Mouse (Mus musculus): Measurements from ENCODE around the gene Serpinb6b. TPM values are rescaled to one million over a fixed set of nuclear protein-coding genes. Genes with fewer than 3 reads are reported as not detected.
"Not testable (repeated sequence)": the region's sequence is repeated elsewhere in the genome, so short reads cannot be mapped to it uniquely, and the experiment has no call there.

Serpinb6b gene
- 5.5 and 5.8 TPM in 2 replicates for polyA plus RNA-seq (2015; fragmentation: Nextera tagmentation; extraction: Ambion mirVana)

DNA sequence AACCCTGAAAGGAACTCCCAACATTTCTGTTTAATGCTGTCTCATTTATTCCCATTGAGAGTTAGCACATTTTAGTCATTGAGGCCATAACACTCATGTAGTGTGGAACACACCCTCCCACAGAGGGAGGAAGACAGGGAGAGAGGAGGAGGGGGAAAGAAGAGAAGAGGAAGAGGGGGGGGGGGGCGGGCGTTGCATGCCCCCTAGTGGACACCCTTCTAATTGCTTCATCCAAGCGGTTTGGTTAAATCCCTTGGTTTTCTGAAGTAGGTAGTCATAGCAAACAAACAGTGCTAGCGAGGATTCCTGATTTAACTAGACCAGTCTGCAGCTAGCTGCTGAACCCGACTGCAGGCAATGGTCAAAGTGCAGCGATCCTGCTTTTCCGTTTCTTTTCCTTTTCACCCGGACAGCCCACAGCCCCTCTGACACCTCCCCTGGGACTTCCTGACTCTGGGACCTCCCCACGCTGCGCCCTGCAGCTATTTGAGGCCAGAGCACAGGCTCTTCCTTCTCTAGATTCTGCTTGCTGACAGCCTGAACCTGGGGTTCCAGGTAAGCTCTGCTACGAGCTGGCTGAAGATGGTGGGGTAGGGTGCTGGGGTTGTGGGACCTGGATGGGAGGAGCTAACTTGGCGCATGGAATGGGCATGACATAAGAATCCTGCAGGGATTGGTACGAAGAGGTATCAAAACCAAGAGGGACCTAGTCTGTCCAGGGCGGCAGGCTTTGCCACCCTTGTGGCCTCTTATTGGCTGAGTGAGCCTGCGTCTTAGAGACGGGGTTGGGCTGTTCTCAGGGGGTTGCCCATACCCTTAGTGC, at the start of gene Serpinb6b:
TSS of gene Serpinb6b (plus strand) at position 221 of the 823 bp plus-strand sequence.
- Histone ChIP-seq H3K4me3 (replicated peaks) (peak within 1 kb of the TSS; percentile 44), H3K27me3 (no peaks in the 10 kb centered on the region), H3K4me2 (peak within 1 kb of the TSS; percentile 67), H3K36me3 (0 out of 2 replicates have a peak, but pooled peaks cover under 1% of the 10 kb centered on the region), H3K4me1 (replicated peaks) (peaks cover 74% of the 10 kb centered on the region), H3K9me3 (replicated peaks) (no peaks in the 10 kb centered on the region), H3K9ac (peak within 1 kb of the TSS; percentile 60), H3K27ac (peak within 1 kb of the TSS; percentile 74)
- DNase-seq (no peak), ATAC-seq (ENCODE audit: low read depth) (peak; percentile 22; the same call in 1 of the 2 replicates)
- 19% methylated on average over 16 of the region's 16 CpGs for WGBS (ENCODE audit: insufficient replicate concordance)

DNA sequence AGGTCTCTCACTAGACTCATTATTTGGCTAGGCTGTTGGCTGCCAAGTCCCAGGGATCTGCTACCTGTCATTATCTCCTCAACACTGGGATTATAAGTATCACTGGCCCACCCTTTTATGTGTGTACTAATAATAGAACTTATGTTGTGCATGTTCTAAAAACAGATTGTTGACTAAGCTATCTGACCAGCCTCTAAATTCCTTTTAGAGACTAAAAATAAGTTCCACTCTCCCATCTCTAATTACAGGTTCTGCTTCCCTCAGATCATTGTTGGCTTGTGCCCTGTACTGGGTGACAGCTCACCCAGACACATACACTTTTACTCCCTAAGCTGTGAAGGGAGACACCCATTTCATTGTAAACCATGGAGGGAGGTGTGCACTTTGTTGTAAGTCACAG, 42.4 kb upstream of the Serpinb6b start:
- Histone ChIP-seq H3K4me2 (no peak overlapping the region), H3K4me3 (replicated peaks) (no peak overlapping the region), H3K9ac (no peak overlapping the region), H3K9me3 (replicated peaks) (no peaks in the 10 kb centered on the region), H3K4me1 (replicated peaks) (no peaks in the 10 kb centered on the region), H3K27me3 (no peaks in the 10 kb centered on the region), H3K36me3 (no peaks in the 10 kb centered on the region), H3K27ac (no peak overlapping the region)
- DNase-seq (no peak), ATAC-seq (ENCODE audit: low read depth) (no peak)

DNA sequence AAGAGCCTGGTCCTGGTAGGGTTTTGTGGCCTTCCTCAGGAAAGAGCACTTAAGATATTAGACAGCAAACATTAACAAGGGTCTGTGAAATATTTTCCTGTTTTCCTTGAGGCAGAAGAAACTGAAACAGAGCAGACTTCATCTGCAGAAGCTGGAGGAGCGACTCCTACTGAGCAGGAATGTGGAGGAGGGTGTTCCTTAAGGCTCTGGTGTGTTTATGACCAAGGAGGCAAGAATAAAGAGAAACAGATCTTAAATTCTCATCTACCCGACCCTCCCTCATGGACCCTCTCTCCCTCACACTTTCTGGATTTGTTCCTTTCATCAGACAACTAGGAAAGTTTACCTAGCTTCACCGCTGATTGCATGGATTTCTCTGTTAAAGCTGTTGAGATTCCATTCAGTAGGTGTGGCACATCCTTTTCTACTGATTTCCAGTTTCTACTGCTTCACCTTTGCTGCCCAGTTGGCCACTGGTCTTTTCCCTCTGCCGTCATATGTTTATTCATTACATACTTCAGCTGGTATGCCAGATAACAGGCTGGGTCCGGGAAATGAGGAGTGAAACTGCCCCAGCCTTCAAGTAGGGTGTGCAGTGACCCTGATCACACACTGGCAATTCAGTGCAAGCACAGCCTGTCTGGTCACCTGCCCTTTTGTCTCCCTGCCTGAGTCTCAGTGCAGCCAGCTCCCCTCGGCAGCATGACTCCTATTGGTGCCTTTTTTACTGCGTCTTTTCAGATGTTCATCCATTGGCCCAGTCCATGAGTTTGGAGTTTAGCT, 40.2 kb upstream of the Serpinb6b start:
- Histone ChIP-seq H3K9ac (no peak overlapping the region), H3K9me3 (replicated peaks) (no peaks in the 10 kb centered on the region), H3K4me1 (replicated peaks) (no peaks in the 10 kb centered on the region), H3K27ac (no peak overlapping the region), H3K4me2 (no peak overlapping the region), H3K36me3 (no peaks in the 10 kb centered on the region), H3K27me3 (no peaks in the 10 kb centered on the region), H3K4me3 (replicated peaks) (no peak overlapping the region)
- ATAC-seq (ENCODE audit: low read depth) (no peak), DNase-seq (no peak)
- WGBS (ENCODE audit: insufficient replicate concordance): 52% methylated on average over 7 of the region's 7 CpGs

DNA sequence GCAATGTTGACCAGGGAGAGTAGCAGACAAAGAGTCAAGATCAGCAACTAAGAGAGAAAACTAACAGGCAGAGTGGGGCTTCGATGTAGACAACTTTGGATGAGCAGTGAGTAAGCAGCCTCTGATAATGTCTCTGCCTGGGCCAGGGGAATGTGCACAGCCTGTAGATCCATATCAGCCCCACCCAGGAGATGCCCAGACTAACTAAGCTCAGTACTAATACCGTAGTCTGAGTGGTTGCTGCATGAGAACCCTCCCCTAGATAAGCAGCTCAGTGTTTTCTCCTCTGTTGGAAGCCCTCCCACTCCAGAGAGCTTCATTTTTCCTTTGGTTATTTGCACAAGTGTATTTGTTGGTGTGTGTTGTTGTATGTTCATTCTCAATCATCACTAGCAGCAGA, 38.3 kb upstream of the Serpinb6b start:
- H3K27ac ChIP-seq: no peak overlapping the region

DNA sequence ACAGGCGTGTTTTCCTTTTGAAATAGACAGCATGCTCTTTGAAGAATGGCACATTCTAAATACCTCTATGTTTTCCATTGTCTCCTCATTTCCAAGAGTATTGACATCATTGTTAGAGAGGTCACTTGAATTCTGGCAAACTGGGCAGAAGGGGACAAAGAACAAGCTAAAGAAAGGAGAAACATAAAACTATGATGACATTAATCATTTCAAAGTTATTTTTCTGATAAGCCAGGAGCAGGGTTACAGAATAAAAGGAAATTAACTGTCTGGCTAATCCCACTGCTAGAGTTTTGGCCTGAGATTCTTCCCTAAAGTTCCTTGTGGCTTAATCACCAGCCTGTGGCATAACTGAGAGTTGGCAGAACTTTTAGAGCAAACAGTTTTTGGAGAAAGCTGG, 37.8 kb upstream of the Serpinb6b start:
- H3K9me3 ChIP-seq (replicated peaks): no peaks in the 10 kb centered on the region
- H3K9ac ChIP-seq: no peak overlapping the region
- no peak overlapping the region for H3K4me3 ChIP-seq (replicated peaks)
- WGBS (ENCODE audit: insufficient replicate concordance): 59% methylated on average over 1 of the region's 1 CpGs
- H3K27me3 ChIP-seq: no peaks in the 10 kb centered on the region
- no peak overlapping the region for H3K27ac ChIP-seq
- no peaks in the 10 kb centered on the region for H3K36me3 ChIP-seq
- H3K4me2 ChIP-seq: no peak overlapping the region
- no peaks in the 10 kb centered on the region for H3K4me1 ChIP-seq (replicated peaks)
- no peak for ATAC-seq (ENCODE audit: low read depth)
- DNase-seq: no peak

More for the DNA sequence above, 38.3 kb upstream of the Serpinb6b start:
- DNase-seq (no peak), ATAC-seq (ENCODE audit: low read depth) (no peak)
- Histone ChIP-seq H3K4me3 (replicated peaks) (no peak overlapping the region), H3K9me3 (replicated peaks) (no peaks in the 10 kb centered on the region), H3K9ac (no peak overlapping the region), H3K27me3 (no peaks in the 10 kb centered on the region), H3K4me1 (replicated peaks) (no peaks in the 10 kb centered on the region), H3K36me3 (no peaks in the 10 kb centered on the region), H3K4me2 (no peak overlapping the region)
- 49% methylated on average over 2 of the region's 2 CpGs for WGBS (ENCODE audit: insufficient replicate concordance)

DNA sequence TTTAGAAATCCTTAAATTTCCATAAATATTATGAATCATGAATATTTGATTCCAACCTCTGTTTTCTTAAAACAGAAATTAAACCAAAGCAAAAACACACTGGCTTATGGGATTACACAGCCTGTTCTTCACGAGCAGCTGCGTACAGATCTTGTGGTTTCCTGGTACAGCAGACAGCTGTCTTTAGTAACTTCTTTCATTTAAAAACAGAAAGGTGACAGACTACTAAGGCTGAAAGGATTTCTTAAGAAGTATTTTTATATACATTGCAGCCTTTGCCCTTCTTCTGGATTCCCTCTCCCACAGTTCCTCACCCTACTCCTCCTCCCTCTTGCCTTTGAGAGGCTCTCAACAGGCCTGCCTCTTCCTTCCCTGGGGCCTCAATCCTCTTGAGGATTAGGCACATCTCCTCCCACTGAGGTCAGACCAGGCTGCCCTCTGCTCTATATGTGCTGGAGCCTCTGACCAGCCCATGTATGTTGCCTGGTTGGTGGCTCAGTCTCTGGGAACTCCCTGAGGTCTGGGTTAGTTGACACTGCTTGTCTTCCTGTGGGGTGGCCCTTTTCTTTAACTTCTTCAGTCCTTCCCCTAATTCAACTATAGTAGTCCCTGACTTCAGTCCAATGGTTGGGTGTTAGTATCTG, 35.8 kb upstream of the Serpinb6b start:
- H3K4me3 ChIP-seq (replicated peaks): no peak overlapping the region
- H3K9ac ChIP-seq: no peak overlapping the region
- DNase-seq: no peak
- H3K4me1 ChIP-seq (replicated peaks): no peaks in the 10 kb centered on the region
- no peaks in the 10 kb centered on the region for H3K36me3 ChIP-seq
- H3K9me3 ChIP-seq (replicated peaks): no peaks in the 10 kb centered on the region
- no peak overlapping the region for H3K4me2 ChIP-seq
- H3K27ac ChIP-seq: no peak overlapping the region
- no peak for ATAC-seq (ENCODE audit: low read depth)
- H3K27me3 ChIP-seq: no peaks in the 10 kb centered on the region
- 42% methylated on average over 2 of the region's 2 CpGs for WGBS (ENCODE audit: insufficient replicate concordance)

DNA sequence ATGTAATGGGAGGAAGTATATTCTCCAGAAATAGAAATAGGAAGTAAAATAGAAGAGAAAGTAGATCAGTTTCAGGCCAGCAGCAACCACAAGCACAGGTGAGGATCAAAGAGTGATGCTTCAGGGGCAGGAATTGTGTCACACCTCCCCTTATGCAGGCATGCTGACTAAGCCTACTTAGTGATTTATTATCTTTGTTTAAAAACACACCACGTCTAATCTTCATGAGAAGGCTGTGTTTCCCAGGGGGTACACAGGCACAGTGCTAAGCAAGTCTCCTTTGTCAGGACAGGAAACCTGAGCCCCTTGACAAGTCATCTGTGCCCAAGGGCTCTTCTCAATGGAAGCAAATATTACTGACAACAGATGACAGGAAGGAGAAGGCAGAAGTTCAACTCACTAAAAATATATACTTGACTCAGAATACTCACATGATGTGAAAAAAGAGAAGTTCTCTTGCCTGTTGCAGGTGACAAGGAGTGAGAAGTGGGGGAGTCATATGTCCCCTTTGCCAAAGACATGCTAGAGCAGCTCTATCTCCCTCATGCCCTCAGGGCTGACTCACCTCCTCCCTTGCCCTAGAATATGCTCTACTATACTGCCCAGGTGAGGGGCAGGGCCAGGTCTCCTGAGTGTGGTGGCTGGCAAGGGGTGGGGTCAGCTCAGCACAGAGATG, 30.2 kb upstream of the Serpinb6b start:
- no peak for ATAC-seq (ENCODE audit: low read depth)
- H3K27ac ChIP-seq: no peak overlapping the region
- no peak for DNase-seq
- no peak overlapping the region for H3K4me3 ChIP-seq (replicated peaks)
- H3K4me2 ChIP-seq: no peak overlapping the region
- H3K9me3 ChIP-seq (replicated peaks): no peaks in the 10 kb centered on the region
- 8% methylated on average over 1 of the region's 1 CpGs for WGBS (ENCODE audit: insufficient replicate concordance)
- no peaks in the 10 kb centered on the region for H3K4me1 ChIP-seq (replicated peaks)
- no peaks in the 10 kb centered on the region for H3K27me3 ChIP-seq
- no peak overlapping the region for H3K9ac ChIP-seq
- no peaks in the 10 kb centered on the region for H3K36me3 ChIP-seq

DNA sequence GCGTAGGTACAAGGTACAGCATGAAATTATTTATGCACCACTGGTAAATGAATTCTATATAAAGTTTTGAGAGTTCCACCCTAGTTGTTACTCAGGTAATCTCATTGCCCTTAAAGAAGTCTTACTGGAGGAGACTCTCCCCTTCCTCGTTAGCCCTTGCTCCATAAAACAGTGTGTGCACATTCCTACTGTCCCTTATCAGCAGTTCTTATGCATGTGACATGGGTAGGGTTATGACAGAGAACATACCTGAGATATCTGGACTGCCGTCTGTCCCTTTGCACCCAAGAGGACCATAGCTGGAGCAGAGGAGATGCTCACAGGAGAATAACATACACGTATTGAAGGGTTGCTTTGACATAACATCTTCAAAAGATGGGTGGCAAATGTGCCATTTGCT, 26.7 kb upstream of the Serpinb6b start:
- not testable (repeated sequence) for ATAC-seq (ENCODE audit: low read depth)

DNA sequence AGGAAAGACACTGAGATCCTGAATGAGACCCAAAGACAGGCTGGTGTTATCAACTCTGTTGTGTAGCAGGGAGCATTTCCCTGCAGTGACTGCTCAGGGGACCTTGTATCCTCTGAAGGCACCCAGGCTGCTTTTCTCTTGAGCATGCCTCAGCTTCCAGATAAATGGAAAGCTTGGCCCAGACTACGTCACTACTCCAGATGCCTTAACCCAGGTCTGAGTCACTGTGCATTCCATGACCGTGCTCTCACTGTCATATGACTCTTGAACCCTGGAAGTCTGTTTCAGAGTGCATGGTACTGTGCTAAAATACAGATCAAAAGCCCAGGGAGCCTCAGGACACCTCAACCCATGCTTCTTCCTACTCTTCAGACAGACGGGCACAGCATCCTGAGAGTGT, 25.8 kb upstream of the Serpinb6b start:
- not testable (repeated sequence) for H3K27me3 ChIP-seq; DNase-seq; H3K4me3 ChIP-seq (replicated peaks); H3K36me3 ChIP-seq; H3K9ac ChIP-seq; H3K4me2 ChIP-seq; H3K4me1 ChIP-seq (replicated peaks); H3K9me3 ChIP-seq (replicated peaks); ATAC-seq (ENCODE audit: low read depth); H3K27ac ChIP-seq
- WGBS (ENCODE audit: insufficient replicate concordance): 56% methylated on average over 3 of the region's 3 CpGs

More for the DNA sequence above, 26.7 kb upstream of the Serpinb6b start:
- H3K9me3 ChIP-seq (replicated peaks); H3K4me3 ChIP-seq (replicated peaks); H3K9ac ChIP-seq; H3K4me1 ChIP-seq (replicated peaks); H3K4me2 ChIP-seq; H3K36me3 ChIP-seq; H3K27ac ChIP-seq; DNase-seq; H3K27me3 ChIP-seq: not testable (repeated sequence)
- WGBS (ENCODE audit: insufficient replicate concordance): 57% methylated on average over 4 of the region's 4 CpGs

DNA sequence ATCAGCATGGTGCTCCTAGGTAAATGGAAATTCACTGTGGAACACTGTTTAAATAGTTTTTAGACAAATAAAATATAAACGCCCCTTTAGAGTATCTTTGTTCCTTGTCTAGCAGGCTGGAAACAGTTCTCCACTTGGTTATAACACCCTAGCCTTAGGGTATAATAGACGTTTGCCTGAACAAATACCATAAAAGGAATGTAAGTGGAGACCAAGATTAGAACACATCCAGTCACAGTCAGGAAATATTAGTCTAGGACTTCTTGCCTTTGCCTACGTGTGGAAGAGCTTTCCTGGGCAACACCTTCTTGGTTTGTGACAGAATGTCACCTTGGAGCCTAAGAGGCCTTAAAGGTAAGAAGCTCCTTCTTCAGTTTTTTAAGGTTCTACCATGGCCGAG, 8.5 kb upstream of the Serpinb6b start:
- no peaks in the 10 kb centered on the region for H3K9me3 ChIP-seq (replicated peaks)
- H3K4me1 ChIP-seq (replicated peaks): no peaks in the 10 kb centered on the region
- ATAC-seq (ENCODE audit: low read depth) (no peak), DNase-seq (no peak)
- no peak overlapping the region for H3K9ac ChIP-seq
- 47% methylated on average over 4 of the region's 4 CpGs for WGBS (ENCODE audit: insufficient replicate concordance)
- no peak overlapping the region for H3K4me3 ChIP-seq (replicated peaks)
- H3K4me2 ChIP-seq: no peak overlapping the region
- H3K27ac ChIP-seq: no peak overlapping the region
- H3K36me3 ChIP-seq: no peaks in the 10 kb centered on the region
- H3K27me3 ChIP-seq: no peaks in the 10 kb centered on the region

DNA sequence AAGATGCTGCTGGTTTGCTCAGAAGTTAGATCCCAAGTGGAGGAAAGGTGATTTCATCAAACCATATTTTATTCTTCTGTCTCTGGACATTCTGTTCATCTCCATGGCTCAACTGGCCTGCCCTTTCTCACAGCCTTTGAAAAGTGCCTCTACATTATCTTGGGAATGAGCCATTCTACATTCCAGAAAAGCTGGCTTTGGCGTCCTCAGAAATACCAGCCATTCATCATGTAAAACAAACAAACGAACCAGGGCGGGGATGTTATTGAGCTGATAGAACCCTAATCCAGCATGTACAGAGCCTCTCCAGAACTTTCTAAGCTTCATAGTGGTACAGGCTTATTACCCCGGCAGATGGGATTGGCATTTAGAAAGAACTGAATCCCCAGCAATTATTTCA, 7.1 kb upstream of the Serpinb6b start:
- Histone ChIP-seq H3K4me1 (replicated peaks) (peaks cover 7% of the 10 kb centered on the region), H3K9ac (no peak overlapping the region), H3K9me3 (replicated peaks) (no peaks in the 10 kb centered on the region), H3K27me3 (no peaks in the 10 kb centered on the region), H3K36me3 (no peaks in the 10 kb centered on the region), H3K4me3 (replicated peaks) (no peak overlapping the region), H3K27ac (no peak overlapping the region), H3K4me2 (no peak overlapping the region)
- ATAC-seq (ENCODE audit: low read depth) (no peak), DNase-seq (no peak)
- WGBS (ENCODE audit: insufficient replicate concordance): 71% methylated on average over 4 of the region's 4 CpGs

All from liver, embryonic 13.5 days (tissue).